Mouse (Mus musculus) midbrain, embryonic 15.5 days (tissue): Measurements from ENCODE around the gene Atp5k. TPM values are rescaled to one million over a fixed set of nuclear protein-coding genes. Genes with fewer than 3 reads are reported as not detected.

Experiments used
- ATAC-seq: fragments of 200-750 bp; cut with Nextera tagmentation; replicated peaks from 2 replicates; pipeline ENCODE4 v1.8.0; 2017; ENCODE audit warnings: moderate TSS enrichment
- H3K27ac ChIP-seq: fragments of 300-500 bp; sonication (generic); 2 replicates; pipeline ENCODE4 v1.5.1; 2015; ENCODE audit warnings: mild to moderate bottlenecking, inconsistent platforms
- H3K27me3 ChIP-seq: fragments of 300-500 bp; sonication (generic); replicated peaks from 2 replicates; pipeline ENCODE4 v1.6.1; 2015; ENCODE audit warnings: inconsistent platforms
- H3K36me3 ChIP-seq: fragments of 300-500 bp; sonication (generic); replicated peaks from 2 replicates; pipeline ENCODE4 v1.6.1; 2015; ENCODE audit warnings: inconsistent platforms
- H3K4me1 ChIP-seq: fragments of 300-500 bp; sonication (generic); 2 replicates; pipeline ENCODE4 v1.6.1; 2015; ENCODE audit warnings: inconsistent platforms
- H3K4me2 ChIP-seq: fragments of 300-500 bp; sonication (generic); 2 replicates; pipeline ENCODE4 v1.6.1; 2015; ENCODE audit warnings: inconsistent platforms, mild to moderate bottlenecking, moderate library complexity
- H3K4me3 ChIP-seq: fragments of 300-500 bp; sonication (generic); 2 replicates; pipeline ENCODE4 v1.5.1; 2015; ENCODE audit warnings: mild to moderate bottlenecking, inconsistent platforms
- H3K9ac ChIP-seq: fragments of 300-500 bp; sonication (generic); 2 replicates; pipeline ENCODE4 v1.6.1; 2015; ENCODE audit warnings: mild to moderate bottlenecking, inconsistent platforms
- H3K9me3 ChIP-seq: fragments of 300-500 bp; sonication (generic); 2 replicates; pipeline ENCODE4 v1.6.1; 2016; ENCODE audit warnings: inconsistent platforms
- WGBS: fragments of 180-500 bp; shearing (Covaris S2); methylation state at CpG from one replicate; pipeline ENCODE4 v1.1.7; 2015; ENCODE audit warnings: mixed read lengths; 5-methylcytosine and 5-hydroxymethylcytosine counted together
- polyA plus RNA-seq: library from polyadenylated mRNA; unstranded; fragments of >200 nt; fragmentation: Nextera tagmentation; extraction: Ambion mirVana; gene quantifications from 2 replicates; pipeline ENCODE4 v1.2.1, GENCODE M21; 2015

Gene Atp5k
- polyA plus RNA-seq, 1 experiment from 2014 or later, result 358 TPM

DNA sequence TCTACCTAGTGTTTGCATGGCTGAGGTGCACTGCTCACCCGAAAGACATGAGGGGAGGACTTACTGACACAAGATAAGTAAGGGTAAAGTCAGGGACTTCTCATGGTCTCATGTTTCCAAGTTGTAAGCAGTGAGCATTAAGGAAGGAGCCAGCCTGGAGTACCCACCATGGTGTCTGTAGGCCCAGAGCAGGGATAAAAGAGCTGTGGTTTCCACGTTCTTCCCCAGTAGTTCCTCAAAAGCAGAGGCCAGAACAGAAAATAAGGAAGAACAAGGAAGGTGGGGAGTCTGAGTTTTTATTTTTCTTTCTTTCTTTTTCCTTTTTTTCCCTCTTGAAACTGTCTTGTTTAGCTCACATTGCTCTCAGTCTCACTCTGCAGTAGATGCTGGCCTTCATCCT lies 19.5 kb downstream of the Atp5k start:
- 88% methylated on average over 2 of the region's 2 CpGs for WGBS
- no peaks in the 10 kb centered on the region for H3K36me3 ChIP-seq

DNA sequence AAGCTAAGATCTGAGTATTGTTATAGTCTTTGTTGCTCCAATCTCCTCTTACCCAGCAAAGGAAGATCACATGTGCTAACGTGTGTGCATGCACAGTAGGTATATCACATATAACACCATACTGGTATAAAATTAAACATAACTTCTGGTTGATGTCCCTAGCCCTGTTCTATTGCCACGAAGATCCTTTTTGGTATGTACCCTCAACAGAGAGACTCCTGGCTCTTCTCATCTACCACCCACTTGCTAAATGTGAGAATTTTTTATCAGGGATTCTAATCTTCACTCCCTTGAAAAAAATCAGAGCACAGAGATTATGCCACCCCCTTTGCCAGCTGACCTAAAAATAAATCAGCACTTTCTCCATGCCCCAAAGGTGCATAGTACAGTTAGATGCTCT lies 27.3 kb downstream of the Atp5k start:
- no peaks in the 10 kb centered on the region for H3K4me1 ChIP-seq
- H3K27me3 ChIP-seq, result no peaks in the 10 kb centered on the region
- H3K9me3 ChIP-seq, result no peaks in the 10 kb centered on the region
- no peak overlapping the region for H3K9ac ChIP-seq
- no peak for ATAC-seq
- WGBS, result 90% methylated on average over 2 of the region's 2 CpGs
- H3K27ac ChIP-seq, result no peak overlapping the region
- H3K36me3 ChIP-seq, result no peaks in the 10 kb centered on the region
- no peak overlapping the region for H3K4me2 ChIP-seq
- H3K4me3 ChIP-seq, result no peak overlapping the region

More for the DNA sequence above, 19.5 kb downstream of the Atp5k start:
- Histone ChIP-seq H3K27ac (no peak overlapping the region), H3K9me3 (no peaks in the 10 kb centered on the region), H3K4me3 (no peak overlapping the region), H3K4me2 (no peak overlapping the region), H3K4me1 (no peaks in the 10 kb centered on the region), H3K9ac (no peak overlapping the region), H3K27me3 (no peaks in the 10 kb centered on the region)
- ATAC-seq, result no peak

DNA sequence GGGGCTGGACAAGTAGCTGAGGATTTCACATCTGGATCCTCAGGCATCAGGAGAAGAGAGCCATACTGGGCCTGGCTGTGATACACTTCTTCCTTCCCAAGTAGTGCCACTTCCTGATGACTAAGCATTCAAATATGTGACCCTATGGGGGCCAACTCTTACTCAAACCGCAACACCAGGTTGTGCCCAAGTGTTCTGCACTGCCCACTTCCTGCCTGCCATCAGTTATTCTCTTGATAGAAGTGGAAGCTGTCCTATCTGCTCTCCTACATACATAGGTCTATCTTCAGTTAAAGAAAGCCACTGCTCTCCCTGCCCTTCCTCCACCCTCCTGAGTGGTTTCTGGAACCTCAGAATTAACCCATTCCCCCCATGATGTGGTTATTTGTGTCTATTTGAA lies 28.8 kb downstream of the Atp5k start:
- Histone ChIP-seq H3K4me1 (no peaks in the 10 kb centered on the region), H3K36me3 (no peaks in the 10 kb centered on the region), H3K4me3 (no peak overlapping the region), H3K9ac (no peak overlapping the region), H3K27ac (no peak overlapping the region), H3K27me3 (no peaks in the 10 kb centered on the region), H3K4me2 (no peak overlapping the region), H3K9me3 (no peaks in the 10 kb centered on the region)
- WGBS, result 80% methylated on average over 1 of the region's 1 CpGs
- no peak for ATAC-seq

DNA sequence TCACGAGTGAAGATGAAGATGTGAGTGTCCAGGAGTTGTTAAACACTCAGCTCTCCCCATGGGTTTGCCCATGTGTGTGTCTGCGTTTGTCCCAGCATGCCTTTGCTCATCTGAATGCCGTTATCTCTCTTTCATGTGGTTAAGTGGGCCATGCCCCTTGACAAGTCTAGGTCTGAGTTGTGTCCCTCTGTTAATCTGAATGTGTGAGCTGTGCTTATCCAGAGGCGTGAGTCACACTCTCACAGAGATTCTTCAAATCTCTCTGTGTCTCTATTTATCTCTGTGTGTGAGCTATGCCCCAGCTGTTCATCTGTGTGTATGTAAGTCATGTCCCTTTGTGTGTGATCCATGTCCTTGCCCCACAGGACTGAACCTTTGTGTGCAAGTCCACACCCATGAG lies 30.8 kb downstream of the Atp5k start:
- Histone ChIP-seq H3K27me3 (no peaks in the 10 kb centered on the region), H3K4me1 (no peaks in the 10 kb centered on the region), H3K9me3 (no peaks in the 10 kb centered on the region), H3K36me3 (no peaks in the 10 kb centered on the region), H3K9ac (no peak overlapping the region), H3K4me2 (no peak overlapping the region), H3K4me3 (no peak overlapping the region), H3K27ac (no peak overlapping the region)
- WGBS, result 78% methylated on average over 4 of the region's 4 CpGs
- ATAC-seq, result no peak

DNA sequence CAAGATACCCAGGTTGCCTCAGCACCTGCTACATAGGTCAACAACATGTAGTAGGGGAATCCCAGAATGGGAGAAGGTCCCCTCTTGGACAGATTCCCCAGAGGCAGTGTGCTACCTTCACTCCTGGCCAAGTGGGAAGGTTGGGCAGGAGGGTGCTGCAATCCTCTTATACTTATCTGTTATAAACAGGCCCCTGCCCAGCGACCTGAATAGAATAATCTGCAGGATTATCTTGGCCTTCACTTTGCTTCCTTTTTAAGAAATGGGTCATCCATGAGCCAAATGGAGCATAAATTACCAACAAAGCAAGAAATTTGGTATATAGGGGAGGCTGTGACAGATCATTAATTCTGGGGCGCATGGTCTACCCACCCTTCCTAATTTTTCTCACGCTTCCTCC lies 44.5 kb downstream of the Atp5k start:
- Histone ChIP-seq H3K27ac (no peak overlapping the region), H3K4me3 (no peak overlapping the region), H3K27me3 (no peaks in the 10 kb centered on the region), H3K36me3 (no peaks in the 10 kb centered on the region), H3K9me3 (no peaks in the 10 kb centered on the region), H3K4me2 (no peak overlapping the region), H3K4me1 (no peaks in the 10 kb centered on the region), H3K9ac (no peak overlapping the region)
- ATAC-seq, result no peak
- WGBS, result 74% methylated on average over 3 of the region's 3 CpGs

DNA sequence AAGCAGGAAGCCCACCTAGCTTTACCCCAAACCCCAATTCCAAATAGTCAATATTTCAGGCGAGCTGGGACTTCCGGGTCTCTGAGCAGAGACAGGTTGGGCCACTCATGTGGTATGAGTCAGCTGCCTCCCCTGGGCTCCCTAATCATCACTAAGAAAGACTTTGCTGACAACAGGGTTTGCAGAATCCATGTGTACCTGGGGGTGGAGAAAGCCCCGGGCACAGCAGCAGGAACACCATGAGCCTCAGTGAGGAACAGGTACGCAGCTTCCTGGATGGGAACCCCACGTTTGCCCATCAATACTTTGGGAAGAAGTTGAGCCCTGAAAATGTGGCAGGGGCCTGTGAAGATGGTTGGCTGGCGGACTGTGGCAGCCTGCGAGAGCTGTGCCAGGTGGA lies 46.0 kb downstream of the Atp5k start, which contains the start of gene Pde6b:
Gene Pde6b (plus strand): TSS at position 191 of the 400 bp plus-strand sequence.
- Histone ChIP-seq H3K27ac (no peak within 1 kb of the TSS), H3K36me3 (no peaks in the 10 kb centered on the region), H3K4me2 (no peak within 1 kb of the TSS), H3K27me3 (no peaks in the 10 kb centered on the region), H3K4me3 (no peak within 1 kb of the TSS), H3K9me3 (no peaks in the 10 kb centered on the region), H3K9ac (no peak within 1 kb of the TSS), H3K4me1 (no peaks in the 10 kb centered on the region)
- 78% methylated on average over 7 of the region's 7 CpGs for WGBS
- ATAC-seq, result no peak

DNA sequence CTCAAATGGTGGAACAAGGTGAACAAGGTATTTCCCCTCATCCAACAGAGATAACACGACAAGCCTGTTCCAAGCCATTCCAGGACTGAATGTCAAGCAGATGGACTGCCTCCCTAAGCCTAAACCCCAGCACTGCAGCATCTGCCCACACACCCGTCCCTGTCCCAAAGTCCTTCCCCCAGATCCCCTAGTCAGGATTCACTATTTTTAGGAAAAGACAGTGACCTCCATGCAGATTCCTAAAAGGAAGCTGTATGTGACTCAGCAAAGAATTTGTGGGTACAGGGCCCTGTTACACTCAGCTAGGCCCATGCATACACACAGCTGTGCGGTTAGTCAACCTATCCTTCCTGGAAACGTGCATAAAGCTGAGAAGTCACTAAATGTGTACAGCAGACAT lies 47.8 kb downstream of the Atp5k start:
- 0 out of 2 replicates have a peak, but pooled peaks cover 4% of the 10 kb centered on the region for H3K9me3 ChIP-seq

DNA sequence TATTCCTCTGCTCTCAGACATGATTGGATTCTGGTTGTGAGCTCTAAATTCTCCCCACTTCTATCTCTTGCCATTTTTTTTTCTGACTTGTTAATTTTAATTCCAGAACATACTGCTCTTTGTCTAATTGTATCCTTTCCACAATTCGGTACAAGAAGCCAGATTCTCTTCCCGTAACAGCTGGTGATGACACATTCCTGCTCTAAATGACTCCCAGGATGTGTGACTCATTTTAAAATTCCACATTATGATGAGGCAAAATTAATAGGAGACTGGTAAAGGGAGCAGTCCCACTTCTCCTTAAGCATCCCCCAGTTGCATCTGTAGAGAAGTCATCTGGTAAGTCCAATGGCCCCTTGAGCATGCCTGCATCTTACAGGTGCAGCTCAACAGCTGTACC lies 48.6 kb downstream of the Atp5k start:
- WGBS, result 87% methylated on average over 2 of the region's 2 CpGs
- H3K36me3 ChIP-seq, result no peaks in the 10 kb centered on the region
- H3K9ac ChIP-seq, result no peak overlapping the region
- H3K9me3 ChIP-seq, result 0 out of 2 replicates have a peak, but pooled peaks cover 4% of the 10 kb centered on the region
- H3K4me3 ChIP-seq, result no peak overlapping the region
- H3K27ac ChIP-seq, result no peak overlapping the region
- H3K4me2 ChIP-seq, result no peak overlapping the region
- ATAC-seq, result no peak
- no peaks in the 10 kb centered on the region for H3K4me1 ChIP-seq
- H3K27me3 ChIP-seq, result no peaks in the 10 kb centered on the region

More for the DNA sequence above, 47.8 kb downstream of the Atp5k start:
- H3K36me3 ChIP-seq, result no peaks in the 10 kb centered on the region
- no peak overlapping the region for H3K27ac ChIP-seq
- H3K4me3 ChIP-seq, result no peak overlapping the region
- H3K4me1 ChIP-seq, result no peaks in the 10 kb centered on the region
- H3K4me2 ChIP-seq, result no peak overlapping the region
- H3K9ac ChIP-seq, result no peak overlapping the region
- H3K27me3 ChIP-seq, result no peaks in the 10 kb centered on the region
- no peak for ATAC-seq
- WGBS, result 64% methylated on average over 4 of the region's 4 CpGs

Other genes starting within 250 kb of the Atp5k start
- 40.1 and 42.9 TPM in 2 replicates for gene Dr1, start 165.6 kb downstream of the Atp5k start, polyA plus RNA-seq
- gene Pigg, start 121.8 kb downstream of the Atp5k start, polyA plus RNA-seq, result 5.6 and 6.3 TPM in 2 replicates
- gene Gm42517, start 66.5 kb downstream of the Atp5k start, polyA plus RNA-seq, result 2.5 and 3.2 TPM in 2 replicates
- gene Pde6b, start 46.1 kb downstream of the Atp5k start, polyA plus RNA-seq, result 0.23 and 0.28 TPM in 2 replicates
- gene Mfsd7a, start 14.4 kb upstream of the Atp5k start, polyA plus RNA-seq, result 0.06 and 0.10 TPM in 2 replicates
- 24.6 and 32.2 TPM in 2 replicates for gene Pcgf3, start 26.8 kb upstream of the Atp5k start, polyA plus RNA-seq
- gene Cplx1, start 115.6 kb upstream of the Atp5k start, polyA plus RNA-seq, result 72.8 and 83.6 TPM in 2 replicates
- gene Gak, start 195.3 kb upstream of the Atp5k start, polyA plus RNA-seq, result 54.9 and 56.9 TPM in 2 replicates
- gene Tmem175, start 195.3 kb upstream of the Atp5k start, polyA plus RNA-seq, result 25.3 and 26.6 TPM in 2 replicates
- 12.1 and 15.9 TPM in 2 replicates for gene Idua, start 225.9 kb upstream of the Atp5k start, polyA plus RNA-seq
- gene Dgkq, start 235.2 kb upstream of the Atp5k start, polyA plus RNA-seq, result 33.9 and 36.7 TPM in 2 replicates
- 4.0 and 4.1 TPM in 2 replicates for gene Slc26a1, start 241.1 kb upstream of the Atp5k start, polyA plus RNA-seq